Mouse (Mus musculus) central nervous system, embryonic 14 days (tissue): ENCODE measurements around the gene Vta1. TPM values are rescaled to one million over a fixed set of nuclear protein-coding genes. Genes with fewer than 3 reads are reported as not detected.

Experiments used
- polyA plus RNA-seq: library from polyadenylated mRNA; depleted of rRNA; stranded (reverse); fragments of >200 nt; gene quantifications from 2 replicates; pipeline ENCODE4 v1.2.3, GENCODE M21; 2012; rRNA removed

Gene Vta1
- 119 and 125 TPM in 2 replicates for polyA plus RNA-seq

GRCm38 (mm10) chr10:14705072-14706066, at the start of gene Vta1, which contains the start of gene Nmbr:
Vta1 (minus strand) TSS chr10:14705560.
Nmbr (plus strand) TSS chr10:14705591.

GRCm38 (mm10) chr10:14718114-14718513, 12.8 kb upstream of the Vta1 start, which contains the start of gene Gje1:
Gje1 (minus strand) TSS chr10:14718214.

Other genes starting within 250 kb of the Vta1 start
- gene Adgrg6, start 159.9 kb downstream of the Vta1 start, polyA plus RNA-seq: 1.9 and 5.0 TPM in 2 replicates
- 1.1 and 1.3 TPM in 2 replicates for gene Nmbr, start within 50 bp of the Vta1 start, polyA plus RNA-seq
- not detected in 2 replicates for gene Gje1, start 12.7 kb upstream of the Vta1 start, polyA plus RNA-seq